Mouse (Mus musculus) G1E (cell line): Measurements from ENCODE around the gene Lyg1.

ENCODE experiments used
- CTCF ChIP-seq: IDR thresholded peaks from 2 replicates; pipeline ENCODE4 v1.5.1; 2012; ENCODE audit warnings: low read depth, low read length, inconsistent platforms, mixed read lengths
- GATA1 ChIP-seq: IDR thresholded peaks from 2 replicates; pipeline ENCODE4 v1.6.1; 2012; ENCODE audit warnings: borderline replicate concordance, low read length, inconsistent platforms, mixed read lengths
- GATA2 ChIP-seq: IDR thresholded peaks from 2 replicates; pipeline ENCODE4 v1.6.1; 2012; ENCODE audit warnings: low read depth, low read length, inconsistent platforms, borderline replicate concordance
- POLR2AphosphoS5 ChIP-seq: IDR thresholded peaks from 2 replicates; pipeline ENCODE4 v1.6.1; 2012; ENCODE audit warnings: low read depth, low read length, inconsistent platforms; ENCODE audit not compliant: insufficient replicate concordance
- TAL1 ChIP-seq: conservative IDR thresholded peaks from 2 replicates; pipeline ENCODE4 v1.6.1; 2012; ENCODE audit warnings: low read depth, low read length, inconsistent platforms, mixed read lengths

GRCm38 (mm10) chr1:38001956-38002355 lies 44.4 kb upstream of the Lyg1 start:
- no peak for TF ChIP-seq CTCF
- TF ChIP-seq TAL1, result no peak
- TF ChIP-seq GATA1, result no peak
- no peak for TF ChIP-seq POLR2AphosphoS5
- no peak for TF ChIP-seq GATA2
